Mouse (Mus musculus): Measurements from ENCODE around the gene Mef2b. TPM values are rescaled to one million over a fixed set of nuclear protein-coding genes. Genes with fewer than 3 reads are reported as not detected.
"Not testable (repeated sequence)": the region's sequence is repeated elsewhere in the genome, so short reads cannot be mapped to it uniquely, and the experiment has no call there.

Mef2b gene
- polyA plus RNA-seq, 1 experiment: 2.3 TPM

GRCm38 (mm10) chr8:70214411-70214810, 74.9 kb downstream of the Mef2b start:
- no peaks in the 10 kb centered on the region for H3K4me1 ChIP-seq (ENCODE audit: control insufficient read depth, insufficient read depth, insufficient read length)
- no peak for TF ChIP-seq POLR2A (IDR thresholded peaks at IDR 0.05; ENCODE audit: low read depth, low read length)
- TF ChIP-seq CTCF (IDR thresholded peaks at IDR 0.05; ENCODE audit: extremely low read depth, insufficient read depth, insufficient read length, insufficient replicate concordance): no peak
- no peak overlapping the region for H3K4me3 ChIP-seq (ENCODE audit: extremely low read depth, insufficient read depth, insufficient read length)
- no peak overlapping the region for H3K27ac ChIP-seq (ENCODE audit: insufficient read depth, low read length)
- WGBS: 76% methylated on average over 3 of the region's 3 CpGs
- DNase-seq (ENCODE audit: low read depth in 1 of 2, low spot score in 2 of 2): no peak
- no peaks in the 10 kb centered on the region for H3K27me3 ChIP-seq (ENCODE audit: control insufficient read depth, insufficient read depth, low read length)
- no peaks in the 10 kb centered on the region for H3K36me3 ChIP-seq (ENCODE audit: control insufficient read depth, insufficient read depth, low read length)

- Histone ChIP-seq H3K4me3 (ENCODE audit: extremely low read depth, insufficient read depth, insufficient read length) (no peak overlapping the region), H3K27ac (ENCODE audit: insufficient read depth, low read length) (no peak overlapping the region), H3K27me3 (ENCODE audit: control insufficient read depth, insufficient read depth, low read length) (no peaks in the 10 kb centered on the region), H3K36me3 (ENCODE audit: control insufficient read depth, insufficient read depth, low read length) (no peaks in the 10 kb centered on the region), H3K4me1 (ENCODE audit: control insufficient read depth, insufficient read depth, insufficient read length) (no peaks in the 10 kb centered on the region)
- no peak for DNase-seq (ENCODE audit: low read depth in 1 of 2, low spot score in 2 of 2)
- WGBS: 80% methylated on average over 5 of the region's 5 CpGs
- TF ChIP-seq POLR2A (IDR thresholded peaks at IDR 0.05; ENCODE audit: low read depth, low read length) (no peak), CTCF (IDR thresholded peaks at IDR 0.05; ENCODE audit: extremely low read depth, insufficient read depth, insufficient read length, insufficient replicate concordance) (no peak)
Measured at GRCm38 (mm10) chr8:70215092-70215491, 75.6 kb downstream of the Mef2b start.

- not testable (repeated sequence) for H3K27ac ChIP-seq (ENCODE audit: insufficient read depth, low read length); H3K27me3 ChIP-seq (ENCODE audit: control insufficient read depth, insufficient read depth, low read length); H3K4me1 ChIP-seq (ENCODE audit: control insufficient read depth, insufficient read depth, insufficient read length); DNase-seq (ENCODE audit: low read depth in 1 of 2, low spot score in 2 of 2); H3K36me3 ChIP-seq (ENCODE audit: control insufficient read depth, insufficient read depth, low read length); H3K4me3 ChIP-seq (ENCODE audit: extremely low read depth, insufficient read depth, insufficient read length)
- 90% methylated on average over 3 of the region's 3 CpGs for WGBS
Measured at GRCm38 (mm10) chr8:70216161-70216560, 76.7 kb downstream of the Mef2b start.

- H3K4me1 ChIP-seq (ENCODE audit: control insufficient read depth, insufficient read depth, insufficient read length): no peaks in the 10 kb centered on the region
- no peaks in the 10 kb centered on the region for H3K27me3 ChIP-seq (ENCODE audit: control insufficient read depth, insufficient read depth, low read length)
- no peaks in the 10 kb centered on the region for H3K36me3 ChIP-seq (ENCODE audit: control insufficient read depth, insufficient read depth, low read length)
- H3K4me3 ChIP-seq (ENCODE audit: extremely low read depth, insufficient read depth, insufficient read length): no peak overlapping the region
- no peak for DNase-seq (ENCODE audit: low read depth in 1 of 2, low spot score in 2 of 2)
- no peak for TF ChIP-seq POLR2A (IDR thresholded peaks at IDR 0.05; ENCODE audit: low read depth, low read length)
- no peak for TF ChIP-seq CTCF (IDR thresholded peaks at IDR 0.05; ENCODE audit: extremely low read depth, insufficient read depth, insufficient read length, insufficient replicate concordance)
- H3K27ac ChIP-seq (ENCODE audit: insufficient read depth, low read length): no peak overlapping the region
- WGBS: 86% methylated on average over 1 of the region's 1 CpGs
Measured at GRCm38 (mm10) chr8:70216566-70216965, 77.1 kb downstream of the Mef2b start.

Other genes with a start within 250 kb of the Mef2b start
- 1.0 TPM in 2 replicates for gene Tssk6, start 237.5 kb upstream of the Mef2b start, polyA plus RNA-seq (2012; rRNA removed)
- 53.8 and 76.3 TPM in 2 replicates for gene Ndufa13, start 237.2 kb upstream of the Mef2b start, polyA plus RNA-seq (2012; rRNA removed)
- 1.5 and 1.9 TPM in 2 replicates for gene Yjefn3, start 237.0 kb upstream of the Mef2b start, polyA plus RNA-seq (2012; rRNA removed)
- gene Gatad2a, start 143.3 kb upstream of the Mef2b start, polyA plus RNA-seq (2012; rRNA removed): 45.8 and 64.6 TPM in 2 replicates
- gene Mau2, start 97.0 kb upstream of the Mef2b start, polyA plus RNA-seq (2012; rRNA removed): 83.3 and 108 TPM in 2 replicates
- 8.9 and 9.4 TPM in 2 replicates for gene Sugp1, start 96.9 kb upstream of the Mef2b start, polyA plus RNA-seq (2012; rRNA removed)
- 2.0 and 2.3 TPM in 2 replicates for gene Tm6sf2, start 66.8 kb upstream of the Mef2b start, polyA plus RNA-seq (2012; rRNA removed)
- gene Hapln4, start 56.3 kb upstream of the Mef2b start, polyA plus RNA-seq (2012; rRNA removed): 0.28 and 0.36 TPM in 2 replicates
- gene Ncan, start 18.8 kb upstream of the Mef2b start, polyA plus RNA-seq (2012; rRNA removed): 0.04 and 0.09 TPM in 2 replicates
- gene Nr2c2ap, start 8.4 kb upstream of the Mef2b start, polyA plus RNA-seq (2012; rRNA removed): 14.0 and 16.4 TPM in 2 replicates
- 22.5 and 24.6 TPM in 2 replicates for gene Rfxank, start 557 bp upstream of the Mef2b start, polyA plus RNA-seq (2012; rRNA removed)
- 55.8 and 73.6 TPM in 2 replicates for gene Borcs8, start 212 bp upstream of the Mef2b start, polyA plus RNA-seq (2012; rRNA removed)
- 59.9 and 76.8 TPM in 2 replicates for gene Tmem161a, start 32.6 kb downstream of the Mef2b start, polyA plus RNA-seq (2012; rRNA removed)
- 16.4 and 18.6 TPM in 2 replicates for gene Slc25a42, start 72.6 kb downstream of the Mef2b start, polyA plus RNA-seq (2012; rRNA removed)
- gene Sugp2, start 94.5 kb downstream of the Mef2b start, polyA plus RNA-seq (2012; rRNA removed): 38.3 and 40.0 TPM in 2 replicates
- gene Armc6, start 94.8 kb downstream of the Mef2b start, polyA plus RNA-seq (2012; rRNA removed): 11.5 and 14.1 TPM in 2 replicates
- gene Homer3, start 143.1 kb downstream of the Mef2b start, polyA plus RNA-seq (2012; rRNA removed): 28.1 and 34.7 TPM in 2 replicates
- gene Ddx49, start 162.8 kb downstream of the Mef2b start, polyA plus RNA-seq (2012; rRNA removed): 37.4 and 44.5 TPM in 2 replicates
- gene Cope, start 162.8 kb downstream of the Mef2b start, polyA plus RNA-seq (2012; rRNA removed): 200 and 269 TPM in 2 replicates
- gene Cers1, start 176.1 kb downstream of the Mef2b start, polyA plus RNA-seq (2012; rRNA removed): 0.52 and 0.61 TPM in 2 replicates
- gene Gdf1, start 190.1 kb downstream of the Mef2b start, polyA plus RNA-seq (2012; rRNA removed): 0.33 and 0.40 TPM in 2 replicates
- 38.9 and 43.2 TPM in 2 replicates for gene Upf1, start 213.6 kb downstream of the Mef2b start, polyA plus RNA-seq (2012; rRNA removed)
- 0.46 and 0.56 TPM in 2 replicates for gene Comp, start 233.8 kb downstream of the Mef2b start, polyA plus RNA-seq (2012; rRNA removed)